ENCODE assay signal across 10 mouse cellular contexts in genomic region chr4:105648820-105649446, GRCm38 (mm10).
DNase-seq lines count a peak whose midpoint lies in the region; ATAC-seq and TF ChIP-seq lines count a peak whose summit lies in the region.
"Had no signal": no experiment of that assay in that cellular context is flagged by ENCODE, and none has a peak within 500 bp of the region (broad histone marks: within the 10 kb centered on the region; RNA-seq: fewer than 3 reads in every experiment).

No protein-coding gene starts in this region.

- no peak overlapping the region for H3K4me3 ChIP-seq in hindbrain, embryonic 11.5 days (ENCODE audit: low read depth, low read length)
- no peak overlapping the region for H3K4me3 ChIP-seq in midbrain, embryonic 14.5 days (replicated peaks; ENCODE audit: low read depth, low read length)
- no peak overlapping the region for H3K4me3 ChIP-seq in gastrocnemius, adult 2 months

- no peak overlapping the region for H3K9ac ChIP-seq in hindbrain, embryonic 11.5 days (ENCODE audit: low read depth, low read length)
- H3K9ac ChIP-seq in midbrain, embryonic 14.5 days (replicated peaks; ENCODE audit: low read length) = no peak overlapping the region
- H3K9ac ChIP-seq: liver, postnatal 0 days had no signal

- no peak overlapping the region for H3K4me2 ChIP-seq in hindbrain, embryonic 11.5 days (replicated peaks; ENCODE audit: low read depth, low read length)
- no peak overlapping the region for H3K4me2 ChIP-seq in midbrain, embryonic 14.5 days (ENCODE audit: low read length)

- ATAC-seq in hindbrain, embryonic 11.5 days (ENCODE audit: low FRiP score) = peak; percentile 92
- ATAC-seq in midbrain, embryonic 14.5 days (ENCODE audit: low FRiP score, low TSS enrichment) = peak; percentile 58; the same call in 1 of the 2 replicates
- ATAC-seq in CD4-positive, CD25-positive, alpha-beta regulatory T cell, adult 4 months = no peak
- ATAC-seq: liver, postnatal 0 days had no signal

- intact Hi-C loops in gastrocnemius, adult 2 months (cut with DNase I) = no loop called here

- no peaks in the 10 kb centered on the region for H3K9me3 ChIP-seq in hindbrain, embryonic 11.5 days (ENCODE audit: control insufficient read depth, low read length)
- H3K9me3 ChIP-seq in midbrain, embryonic 14.5 days (ENCODE audit: control insufficient read depth, low read length) = no peaks in the 10 kb centered on the region

- TF ChIP-seq CTCF in gastrocnemius, adult 2 months (IDR thresholded peaks at IDR 0.05) = no peak

- peak overlapping the region; percentile 42; the same call in 1 of the 2 replicates for H3K27ac ChIP-seq in hindbrain, embryonic 11.5 days (ENCODE audit: low read depth, low read length)
- peak overlapping the region; percentile 26 for H3K27ac ChIP-seq in midbrain, embryonic 14.5 days (replicated peaks; ENCODE audit: low read depth, low read length)
- H3K27ac ChIP-seq in gastrocnemius, adult 2 months = no peak overlapping the region

- no peaks in the 10 kb centered on the region; the same call in 1 of the 2 replicates for H3K4me1 ChIP-seq in hindbrain, embryonic 11.5 days (replicated peaks; ENCODE audit: control insufficient read depth, insufficient read depth, low read length)
- no peaks in the 10 kb centered on the region for H3K4me1 ChIP-seq in midbrain, embryonic 14.5 days (ENCODE audit: control insufficient read depth, insufficient read depth, low read length)

- H3K36me3 ChIP-seq in hindbrain, embryonic 11.5 days (ENCODE audit: control insufficient read depth, insufficient read depth, low read length) = no peaks in the 10 kb centered on the region
- H3K36me3 ChIP-seq in midbrain, embryonic 14.5 days (ENCODE audit: control insufficient read depth, insufficient read depth, low read length) = no peaks in the 10 kb centered on the region

- 34% methylated on average over 7 of the region's 7 CpGs for WGBS in hindbrain, embryonic 11.5 days
- WGBS in midbrain, embryonic 14.5 days = 36% methylated on average over 7 of the region's 7 CpGs

- DNase-seq in Muller cell, postnatal 12 days (ENCODE audit: inconsistent ontology term) = peak; percentile 97
- peak; percentile 70 for DNase-seq in embryo, embryonic 10 days (ENCODE audit: low spot score)
- DNase-seq in hindbrain, embryonic 11.5 days (ENCODE audit: low spot score) = peak; percentile 67
- DNase-seq in midbrain, embryonic 14.5 days = peak; percentile 69
- no peak for DNase-seq in spleen, postnatal 10 days (ENCODE audit: low spot score in 2 of 2)
- no peak for DNase-seq in gastrocnemius, adult 2 months
- DNase-seq in frontal cortex, postnatal 10 days (ENCODE audit: low spot score in 2 of 2) = no peak
- DNase-seq: cerebellum, postnatal 25 days; liver, postnatal 0 days had no signal

- H3K27me3 ChIP-seq in hindbrain, embryonic 11.5 days (ENCODE audit: control insufficient read depth, insufficient read depth, low read length) = no peaks in the 10 kb centered on the region
- no peaks in the 10 kb centered on the region for H3K27me3 ChIP-seq in midbrain, embryonic 14.5 days (ENCODE audit: control insufficient read depth, insufficient read depth, low read length)

Comparison
In these comparisons a context has a peak if more than half of its experiments do, and no peak if none do; other contexts are left out.
1. DNase-seq: peak in Muller cell, postnatal 12 days (single experiment), embryo, embryonic 10 days (single experiment), hindbrain, embryonic 11.5 days (single experiment) and midbrain, embryonic 14.5 days (single experiment); none in spleen, postnatal 10 days (0 of 2), gastrocnemius, adult 2 months (single experiment) and frontal cortex, postnatal 10 days (0 of 2).